Mouse (Mus musculus): ENCODE data around the gene Pkn1. TPM values are rescaled to one million over a fixed set of nuclear protein-coding genes. Genes with fewer than 3 reads are reported as not detected.
A peak's percentile ranks its signal among the peaks of the same experiment; 100 is the strongest.

Pkn1 gene
- polyA plus RNA-seq, 1 experiment from 2014 or later, result 19.9 TPM

DNA sequence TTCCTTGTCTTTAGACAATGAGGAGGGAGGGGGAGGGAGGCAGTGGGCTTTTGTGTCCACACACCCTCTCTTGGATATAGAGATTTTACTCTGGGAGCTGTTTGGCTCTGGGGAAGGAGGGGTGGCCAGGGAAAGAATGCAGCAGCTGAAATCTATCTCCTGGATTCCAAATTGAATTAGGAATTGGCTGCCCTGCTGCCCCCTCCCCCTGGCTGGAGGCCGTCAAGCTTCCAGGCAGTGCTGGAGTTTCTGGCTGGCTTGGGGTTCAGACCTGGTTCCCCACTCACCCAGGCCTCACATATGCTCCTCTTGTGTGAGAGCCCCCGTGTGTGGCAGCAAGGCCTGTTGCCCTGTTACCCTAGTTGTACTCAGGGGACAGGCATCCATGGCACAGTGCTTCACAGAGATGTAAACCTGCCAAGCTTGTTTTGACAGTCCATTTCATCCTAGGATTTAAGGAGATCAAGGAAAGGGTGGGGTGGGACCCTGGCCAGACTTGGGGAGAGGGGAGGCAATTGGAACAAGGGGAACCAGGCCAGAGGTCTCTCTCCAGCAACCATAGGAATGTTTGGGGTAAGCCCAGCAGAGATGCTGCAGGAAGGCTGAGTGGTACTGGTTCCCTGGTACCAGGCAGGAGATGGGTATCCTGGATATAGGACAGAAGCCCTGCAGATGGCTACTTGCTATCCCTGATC, 33.9 kb downstream of the Pkn1 start:
- Histone ChIP-seq H3K4me3 (replicated peaks; ENCODE audit: low read length) (no peak overlapping the region), H3K9ac (ENCODE audit: low read length) (peak overlapping the region; percentile 50), H3K9me3 (replicated peaks; ENCODE audit: control insufficient read depth, low read length) (no peaks in the 10 kb centered on the region), H3K36me3 (ENCODE audit: control insufficient read depth, insufficient read depth, low read length) (peaks cover 15% of the 10 kb centered on the region; the same call in 1 of the 2 replicates), H3K27me3 (ENCODE audit: control insufficient read depth, insufficient read depth, low read length) (no peaks in the 10 kb centered on the region), H3K4me1 (ENCODE audit: control insufficient read depth, insufficient read depth, low read length) (peaks cover 77% of the 10 kb centered on the region), H3K27ac (ENCODE audit: low read length) (peak overlapping the region; percentile 91), H3K4me2 (ENCODE audit: low read depth, low read length) (no peak overlapping the region)
- ATAC-seq (ENCODE audit: insufficient read depth, low FRiP score), result no peak
- 16% methylated on average over 2 of the region's 2 CpGs for WGBS

GRCm38 (mm10) chr8:83664096-83664495, 34.9 kb downstream of the Pkn1 start:
- ATAC-seq (ENCODE audit: insufficient read depth, low FRiP score), result no peak
- no peaks in the 10 kb centered on the region for H3K9me3 ChIP-seq (replicated peaks; ENCODE audit: control insufficient read depth, low read length)
- no peaks in the 10 kb centered on the region for H3K27me3 ChIP-seq (ENCODE audit: control insufficient read depth, insufficient read depth, low read length)
- 86% methylated on average over 13 of the region's 13 CpGs for WGBS
- no peak overlapping the region for H3K9ac ChIP-seq (ENCODE audit: low read length)
- peaks cover 81% of the 10 kb centered on the region for H3K4me1 ChIP-seq (ENCODE audit: control insufficient read depth, insufficient read depth, low read length)
- H3K4me2 ChIP-seq (ENCODE audit: low read depth, low read length), result no peak overlapping the region
- no peak overlapping the region for H3K4me3 ChIP-seq (replicated peaks; ENCODE audit: low read length)
- H3K36me3 ChIP-seq (ENCODE audit: control insufficient read depth, insufficient read depth, low read length), result peaks cover 11% of the 10 kb centered on the region; the same call in 1 of the 2 replicates
- H3K27ac ChIP-seq (ENCODE audit: low read length), result peak overlapping the region; percentile 91

- 12% methylated on average over 4 of the region's 4 CpGs for WGBS
- H3K4me3 ChIP-seq (replicated peaks; ENCODE audit: low read length), result no peak overlapping the region
- H3K36me3 ChIP-seq (ENCODE audit: control insufficient read depth, insufficient read depth, low read length), result peaks cover 11% of the 10 kb centered on the region; the same call in 1 of the 2 replicates
- H3K27ac ChIP-seq (ENCODE audit: low read length), result peak overlapping the region; percentile 82
- H3K4me2 ChIP-seq (ENCODE audit: low read depth, low read length), result peak overlapping the region; percentile 46
- H3K9me3 ChIP-seq (replicated peaks; ENCODE audit: control insufficient read depth, low read length), result no peaks in the 10 kb centered on the region
- H3K9ac ChIP-seq (ENCODE audit: low read length), result peak overlapping the region; percentile 69
- no peaks in the 10 kb centered on the region for H3K27me3 ChIP-seq (ENCODE audit: control insufficient read depth, insufficient read depth, low read length)
- H3K4me1 ChIP-seq (ENCODE audit: control insufficient read depth, insufficient read depth, low read length), result peaks cover 68% of the 10 kb centered on the region
- peak; percentile 37; the same call in 1 of the 2 replicates for ATAC-seq (ENCODE audit: insufficient read depth, low FRiP score)
Observed at GRCm38 (mm10) chr8:83662421-83662826, 36.6 kb downstream of the Pkn1 start.

GRCm38 (mm10) chr8:83660995-83661680, 37.8 kb downstream of the Pkn1 start:
- peak overlapping the region; percentile 82 for H3K27ac ChIP-seq (ENCODE audit: low read length)
- peak overlapping the region; percentile 46 for H3K4me2 ChIP-seq (ENCODE audit: low read depth, low read length)
- peaks cover 64% of the 10 kb centered on the region for H3K4me1 ChIP-seq (ENCODE audit: control insufficient read depth, insufficient read depth, low read length)
- no peaks in the 10 kb centered on the region for H3K27me3 ChIP-seq (ENCODE audit: control insufficient read depth, insufficient read depth, low read length)
- peak; percentile 22 for ATAC-seq (ENCODE audit: insufficient read depth, low FRiP score)
- H3K9ac ChIP-seq (ENCODE audit: low read length), result peak overlapping the region; percentile 69
- H3K4me3 ChIP-seq (replicated peaks; ENCODE audit: low read length), result peak overlapping the region; percentile 32
- H3K9me3 ChIP-seq (replicated peaks; ENCODE audit: control insufficient read depth, low read length), result no peaks in the 10 kb centered on the region
- 15% methylated on average over 22 of the region's 22 CpGs for WGBS
- H3K36me3 ChIP-seq (ENCODE audit: control insufficient read depth, insufficient read depth, low read length), result peaks cover 11% of the 10 kb centered on the region; the same call in 1 of the 2 replicates

GRCm38 (mm10) chr8:83660545-83660944, 38.4 kb downstream of the Pkn1 start:
- H3K4me2 ChIP-seq (ENCODE audit: low read depth, low read length), result peak overlapping the region; percentile 46
- H3K27ac ChIP-seq (ENCODE audit: low read length), result peak overlapping the region; percentile 82
- 15% methylated on average over 8 of the region's 8 CpGs for WGBS
- peak overlapping the region; percentile 32; the same call in 1 of the 2 replicates for H3K4me3 ChIP-seq (replicated peaks; ENCODE audit: low read length)
- H3K36me3 ChIP-seq (ENCODE audit: control insufficient read depth, insufficient read depth, low read length), result peaks cover 11% of the 10 kb centered on the region; the same call in 1 of the 2 replicates
- no peak for ATAC-seq (ENCODE audit: insufficient read depth, low FRiP score)
- no peaks in the 10 kb centered on the region for H3K27me3 ChIP-seq (ENCODE audit: control insufficient read depth, insufficient read depth, low read length)
- H3K4me1 ChIP-seq (ENCODE audit: control insufficient read depth, insufficient read depth, low read length), result peaks cover 58% of the 10 kb centered on the region
- H3K9me3 ChIP-seq (replicated peaks; ENCODE audit: control insufficient read depth, low read length), result no peaks in the 10 kb centered on the region
- peak overlapping the region; percentile 69 for H3K9ac ChIP-seq (ENCODE audit: low read length)

- H3K9ac ChIP-seq (ENCODE audit: low read length), result no peak overlapping the region
- H3K9me3 ChIP-seq (replicated peaks; ENCODE audit: control insufficient read depth, low read length), result no peaks in the 10 kb centered on the region
- WGBS, result 73% methylated on average over 13 of the region's 13 CpGs
- H3K4me2 ChIP-seq (ENCODE audit: low read depth, low read length), result no peak overlapping the region
- H3K36me3 ChIP-seq (ENCODE audit: control insufficient read depth, insufficient read depth, low read length), result no peaks in the 10 kb centered on the region
- H3K4me1 ChIP-seq (ENCODE audit: control insufficient read depth, insufficient read depth, low read length), result peaks cover 39% of the 10 kb centered on the region
- no peak overlapping the region for H3K27ac ChIP-seq (ENCODE audit: low read length)
- no peak overlapping the region for H3K4me3 ChIP-seq (replicated peaks; ENCODE audit: low read length)
- no peak for ATAC-seq (ENCODE audit: insufficient read depth, low FRiP score)
- no peaks in the 10 kb centered on the region for H3K27me3 ChIP-seq (ENCODE audit: control insufficient read depth, insufficient read depth, low read length)
Observed at GRCm38 (mm10) chr8:83656484-83657246, 42.3 kb downstream of the Pkn1 start.

DNA sequence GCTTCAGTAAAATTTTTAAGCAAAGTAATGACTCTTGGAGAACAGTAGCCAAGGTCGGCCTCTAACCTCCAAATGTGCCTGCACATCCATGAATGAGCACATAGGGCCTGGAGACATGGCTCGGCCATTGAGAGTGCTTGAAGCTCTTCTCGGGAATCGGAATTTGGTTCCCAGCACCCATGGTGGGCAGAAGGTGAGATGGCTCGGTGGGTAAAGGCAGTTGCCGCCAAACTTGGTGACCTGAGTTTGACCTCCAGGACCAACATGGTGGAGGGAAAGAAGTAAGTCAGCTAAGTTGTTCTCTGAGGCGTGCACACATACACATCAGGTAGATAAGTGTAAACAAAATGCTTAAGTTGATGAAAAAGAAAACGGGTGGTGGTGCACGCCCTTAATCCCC, 42.9 kb downstream of the Pkn1 start:
- Histone ChIP-seq H3K4me2 (ENCODE audit: low read depth, low read length) (no peak overlapping the region), H3K36me3 (ENCODE audit: control insufficient read depth, insufficient read depth, low read length) (no peaks in the 10 kb centered on the region), H3K27ac (ENCODE audit: low read length) (no peak overlapping the region), H3K9ac (ENCODE audit: low read length) (no peak overlapping the region), H3K27me3 (ENCODE audit: control insufficient read depth, insufficient read depth, low read length) (no peaks in the 10 kb centered on the region), H3K4me1 (ENCODE audit: control insufficient read depth, insufficient read depth, low read length) (peaks cover 33% of the 10 kb centered on the region), H3K4me3 (replicated peaks; ENCODE audit: low read length) (no peak overlapping the region), H3K9me3 (replicated peaks; ENCODE audit: control insufficient read depth, low read length) (no peaks in the 10 kb centered on the region)
- no peak for ATAC-seq (ENCODE audit: insufficient read depth, low FRiP score)
- 88% methylated on average over 9 of the region's 9 CpGs for WGBS

DNA sequence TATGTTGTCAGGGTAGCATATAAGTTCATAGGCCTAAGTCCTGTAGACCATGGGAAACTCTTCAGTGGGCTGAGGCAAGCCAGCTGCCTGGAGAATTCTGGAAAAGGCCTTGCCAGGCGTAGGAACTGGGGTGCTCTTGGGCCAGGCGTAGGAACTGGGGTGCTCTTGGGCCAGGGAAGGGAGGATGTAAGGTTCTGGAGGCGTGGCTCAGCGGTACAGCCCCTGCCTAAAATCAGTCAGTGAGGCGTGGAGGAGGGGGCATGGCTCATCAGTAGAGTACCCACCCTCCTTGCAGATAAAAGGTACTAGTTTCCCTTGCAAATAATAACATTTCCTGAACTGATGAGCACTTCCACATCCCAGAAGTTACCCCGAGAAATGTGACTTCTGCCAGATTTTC, 44.3 kb downstream of the Pkn1 start:
- no peak overlapping the region for H3K4me3 ChIP-seq (replicated peaks; ENCODE audit: low read length)
- no peak overlapping the region for H3K9ac ChIP-seq (ENCODE audit: low read length)
- WGBS, result 94% methylated on average over 6 of the region's 6 CpGs
- H3K4me1 ChIP-seq (ENCODE audit: control insufficient read depth, insufficient read depth, low read length), result peaks cover 21% of the 10 kb centered on the region
- ATAC-seq (ENCODE audit: insufficient read depth, low FRiP score), result no peak
- H3K9me3 ChIP-seq (replicated peaks; ENCODE audit: control insufficient read depth, low read length), result no peaks in the 10 kb centered on the region
- no peaks in the 10 kb centered on the region for H3K27me3 ChIP-seq (ENCODE audit: control insufficient read depth, insufficient read depth, low read length)
- H3K36me3 ChIP-seq (ENCODE audit: control insufficient read depth, insufficient read depth, low read length), result no peaks in the 10 kb centered on the region
- no peak overlapping the region for H3K4me2 ChIP-seq (ENCODE audit: low read depth, low read length)
- H3K27ac ChIP-seq (ENCODE audit: low read length), result no peak overlapping the region

- 29% methylated on average over 10 of the region's 10 CpGs for WGBS
- Histone ChIP-seq H3K27me3 (ENCODE audit: control insufficient read depth, insufficient read depth, low read length) (no peaks in the 10 kb centered on the region), H3K36me3 (ENCODE audit: control insufficient read depth, insufficient read depth, low read length) (no peaks in the 10 kb centered on the region), H3K4me3 (replicated peaks; ENCODE audit: low read length) (peak overlapping the region; percentile 91), H3K4me2 (ENCODE audit: low read depth, low read length) (peak overlapping the region; percentile 83), H3K9ac (ENCODE audit: low read length) (peak overlapping the region; percentile 93), H3K4me1 (ENCODE audit: control insufficient read depth, insufficient read depth, low read length) (peaks cover 19% of the 10 kb centered on the region), H3K27ac (ENCODE audit: low read length) (peak overlapping the region; percentile 90), H3K9me3 (replicated peaks; ENCODE audit: control insufficient read depth, low read length) (no peaks in the 10 kb centered on the region)
- no peak for ATAC-seq (ENCODE audit: insufficient read depth, low FRiP score)
Observed at GRCm38 (mm10) chr8:83653662-83654017, 45.3 kb downstream of the Pkn1 start.
